8 mouse cellular contexts compared by ENCODE assay signal in genomic region chr10:43052462-43052861, GRCm38 (mm10).
DNase-seq lines count a peak whose midpoint lies in the region; ATAC-seq and TF ChIP-seq lines count a peak whose summit lies in the region.
"Had no signal": no experiment of that assay in that cellular context is flagged by ENCODE, and none has a peak within 500 bp of the region (broad histone marks: within the 10 kb centered on the region; RNA-seq: fewer than 3 reads in every experiment).

No protein-coding gene starts in this region.

- no peak overlapping the region for H3K4me3 ChIP-seq in kidney, embryonic 16.5 days (ENCODE audit: low read length)
- H3K4me3 ChIP-seq in CH12.LX (replicated peaks in 1 of 3; ENCODE audit: low read depth in 2 of 3, low read length in 2 of 3, poor library complexity in 1 of 3): no peak overlapping the region
- H3K4me3 ChIP-seq: embryonic facial prominence, embryonic 12.5 days had no signal

- 51% methylated on average over 5 of the region's 5 CpGs for WGBS in kidney, embryonic 16.5 days

- DNase-seq in kidney, postnatal 4 days: peak; percentile 32 to 35
- DNase-seq in A20 (ENCODE audit: low read depth, low spot score) (peak; percentile 19), CH12.LX (ENCODE audit: extremely low read depth) (peak; percentile 13)
- peak; percentile 71 to 77 for DNase-seq in cerebellum, postnatal 14 days
- DNase-seq in spleen, postnatal 4 days (ENCODE audit: low spot score in 2 of 2): no peak
- DNase-seq in natural killer cell, adult 2 months (ENCODE audit: low spot score in 2 of 2): no peak

- TF ChIP-seq RAD21 in CH12.LX (IDR thresholded peaks at IDR 0.05; ENCODE audit: low read depth, low read length): no peak; the same call in 1 of the 2 replicates

- TF ChIP-seq CTCF in CH12.LX (conservative IDR thresholded peaks at IDR 0.05 in 1 of 2, IDR thresholded peaks at IDR 0.05 in 1 of 2; ENCODE audit: low read depth in 2 of 2, low read length in 2 of 2): peak; percentile 53 to 56; a peak in 3 of 4 replicates

- no peaks in the 10 kb centered on the region for H3K9me3 ChIP-seq in kidney, embryonic 16.5 days (ENCODE audit: low read length)
- peaks cover 12% of the 10 kb centered on the region for H3K9me3 ChIP-seq in CH12.LX (replicated peaks; ENCODE audit: low read length)
- H3K9me3 ChIP-seq: embryonic facial prominence, embryonic 12.5 days had no signal

- TF ChIP-seq POLR2A in CH12.LX (IDR thresholded peaks at IDR 0.05; ENCODE audit: low read depth, low read length): no peak

- ATAC-seq in kidney, embryonic 16.5 days (ENCODE audit: low FRiP score, low TSS enrichment): no peak

- H3K36me3 ChIP-seq in kidney, embryonic 16.5 days (ENCODE audit: insufficient read depth, low read length): no peaks in the 10 kb centered on the region
- no peaks in the 10 kb centered on the region for H3K36me3 ChIP-seq in CH12.LX (replicated peaks in 1 of 2; ENCODE audit: control insufficient read depth in 1 of 2, insufficient read depth in 1 of 2, low read length in 1 of 2)
- H3K36me3 ChIP-seq: embryonic facial prominence, embryonic 12.5 days had no signal

- H3K4me1 ChIP-seq in kidney, embryonic 16.5 days (ENCODE audit: insufficient read depth, low read length): peaks cover 10% of the 10 kb centered on the region
- H3K4me1 ChIP-seq in CH12.LX (ENCODE audit: control insufficient read depth in 1 of 2, insufficient read depth in 2 of 2): no peaks in the 10 kb centered on the region

- no peak overlapping the region for H3K27ac ChIP-seq in kidney, embryonic 16.5 days (ENCODE audit: low read length)
- no peak overlapping the region for H3K27ac ChIP-seq in CH12.LX (ENCODE audit: insufficient read depth, low read depth)
- H3K27ac ChIP-seq: embryonic facial prominence, embryonic 12.5 days had no signal

- no peaks in the 10 kb centered on the region for H3K27me3 ChIP-seq in kidney, embryonic 16.5 days (ENCODE audit: insufficient read depth, low read length)
- H3K27me3 ChIP-seq in CH12.LX (replicated peaks): no peaks in the 10 kb centered on the region
- H3K27me3 ChIP-seq: embryonic facial prominence, embryonic 12.5 days had no signal

- no peak overlapping the region for H3K4me2 ChIP-seq in kidney, embryonic 16.5 days (replicated peaks; ENCODE audit: low read depth, low read length)
- no peak overlapping the region for H3K4me2 ChIP-seq in CH12.LX (ENCODE audit: insufficient read depth, low read depth, poor library complexity, severe bottlenecking)
- H3K4me2 ChIP-seq: embryonic facial prominence, embryonic 12.5 days had no signal

- in situ Hi-C loops in CH12.LX (cut with MboI; ENCODE audit: low pct_ligation_motif_present, low pct_unique_long_range_greater_than_20kb, low sequenced_read_pairs): no loop called here

- TF ChIP-seq EP300 in CH12.LX (IDR thresholded peaks at IDR 0.05; ENCODE audit: low read length): no peak

- no peaks in the 10 kb centered on the region for H3K79me2 ChIP-seq in CH12.LX (replicated peaks; ENCODE audit: control insufficient read depth, extremely low read depth, insufficient read depth, poor library complexity, severe bottlenecking)

- H3K9ac ChIP-seq in kidney, embryonic 16.5 days (replicated peaks; ENCODE audit: low read length): no peak overlapping the region
- H3K9ac ChIP-seq in CH12.LX (ENCODE audit: insufficient read depth, low read depth): no peak overlapping the region
- H3K9ac ChIP-seq: embryonic facial prominence, embryonic 12.5 days had no signal

- dilution Hi-C loops in CH12.LX (cut with MboI; ENCODE audit: extremely low pct_ligation_motif_present, extremely low pct_unique_long_range_greater_than_20kb, low sequenced_read_pairs): no loop called here

TF ChIP-seq in CH12.LX, 34 proteins besides CTCF, POLR2A, EP300 and RAD21:
- TF ChIP-seq RCOR1 (conservative IDR thresholded peaks at IDR 0.05; ENCODE audit: low read depth, low read length): no peak
- no peak for TF ChIP-seq NRF1 (IDR thresholded peaks at IDR 0.05; ENCODE audit: low read depth, low read length)
- no peak for TF ChIP-seq USF2 (conservative IDR thresholded peaks at IDR 0.05; ENCODE audit: low read depth, low read length)
- TF ChIP-seq ZNF384 (IDR thresholded peaks at IDR 0.05; ENCODE audit: low read depth, low read length): no peak
- TF ChIP-seq ZMIZ1 (IDR thresholded peaks at IDR 0.05; ENCODE audit: low read depth, low read length): no peak
- no peak for TF ChIP-seq ETS1 (conservative IDR thresholded peaks at IDR 0.05; ENCODE audit: low read depth, low read length)
- no peak for TF ChIP-seq CHD1 (IDR thresholded peaks at IDR 0.05; ENCODE audit: low read depth, low read length)
- TF ChIP-seq USF1 (IDR thresholded peaks at IDR 0.05; ENCODE audit: low read depth, low read length): no peak
- TF ChIP-seq GABPA (IDR thresholded peaks at IDR 0.05; ENCODE audit: insufficient replicate concordance, low read depth, low read length): no peak
- no peak for TF ChIP-seq ZKSCAN1 (IDR thresholded peaks at IDR 0.05; ENCODE audit: borderline replicate concordance, low read depth, low read length)
- no peak for TF ChIP-seq SIN3A (IDR thresholded peaks at IDR 0.05; ENCODE audit: low read length)

Comparison
In these comparisons a context has a peak if more than half of its experiments do, and no peak if none do; other contexts are left out.
1. DNase-seq: peak in kidney, postnatal 4 days (2 of 2), A20 (single experiment), CH12.LX (single experiment) and cerebellum, postnatal 14 days (2 of 2); none in spleen, postnatal 4 days (0 of 2) and natural killer cell, adult 2 months (0 of 2).